9 mouse cellular contexts compared by ENCODE assay signal in genomic region chr4:119460296-119460695, GRCm38 (mm10). TPM values are rescaled to one million over a fixed set of nuclear protein-coding genes. Genes with fewer than 3 reads are reported as not detected.
DNase-seq lines count a peak whose midpoint lies in the region; ATAC-seq and TF ChIP-seq lines count a peak whose summit lies in the region.
"Had no signal": no experiment of that assay in that cellular context is flagged by ENCODE, and none has a peak within 500 bp of the region (broad histone marks: within the 10 kb centered on the region; RNA-seq: fewer than 3 reads in every experiment).

No protein-coding gene starts in this region.

- WGBS in cerebellum, adult 2 months: 22% methylated on average over 5 of the region's 5 CpGs
- WGBS in heart, embryonic 15.5 days: 42% methylated on average over 5 of the region's 5 CpGs
- WGBS in limb, embryonic 14.5 days: 61% methylated on average over 5 of the region's 5 CpGs
- 71% methylated on average over 5 of the region's 5 CpGs for WGBS in intestine, embryonic 15.5 days

- H3K4me2 ChIP-seq in heart, embryonic 15.5 days: peak overlapping the region; percentile 22; the same call in 1 of the 2 replicates
- H3K4me2 ChIP-seq in limb, embryonic 14.5 days (replicated peaks; ENCODE audit: low read depth, low read length, severe bottlenecking): no peak overlapping the region
- no peak overlapping the region for H3K4me2 ChIP-seq in intestine, embryonic 15.5 days (replicated peaks)

- no peak overlapping the region for H3K9ac ChIP-seq in heart, embryonic 15.5 days
- H3K9ac ChIP-seq in limb, embryonic 14.5 days (ENCODE audit: low read depth, low read length, severe bottlenecking): no peak overlapping the region
- H3K9ac ChIP-seq in intestine, embryonic 15.5 days: no peak overlapping the region

- no peak overlapping the region for H3K4me3 ChIP-seq in left cerebral cortex, adult 2 months
- H3K4me3 ChIP-seq in G1E (ENCODE audit: low read depth, low read length): no peak overlapping the region
- no peak overlapping the region for H3K4me3 ChIP-seq in cerebellum, adult 2 months (replicated peaks; ENCODE audit: insufficient read depth, low read depth, low read length)
- H3K4me3 ChIP-seq in heart, embryonic 15.5 days: no peak overlapping the region
- H3K4me3 ChIP-seq in limb, embryonic 14.5 days (replicated peaks; ENCODE audit: low read length): no peak overlapping the region
- no peak overlapping the region for H3K4me3 ChIP-seq in intestine, embryonic 15.5 days (replicated peaks)
- H3K4me3 ChIP-seq: megakaryocyte, embryonic 14.5 days had no signal

- no peak for TF ChIP-seq POLR2A in cerebellum, adult 2 months (IDR thresholded peaks at IDR 0.05; ENCODE audit: borderline replicate concordance, insufficient read depth, low read length)
- no peak for TF ChIP-seq POLR2A in limb, embryonic 14.5 days (IDR thresholded peaks at IDR 0.05; ENCODE audit: borderline replicate concordance, extremely low read depth, insufficient read depth, insufficient read length)

- TF ChIP-seq CTCF in left cerebral cortex, adult 2 months (IDR thresholded peaks at IDR 0.05): peak; percentile 48
- peak; percentile 44; the same call in 1 of the 2 replicates for TF ChIP-seq CTCF in G1E (IDR thresholded peaks at IDR 0.05; ENCODE audit: low read depth, low read length)
- TF ChIP-seq CTCF in cerebellum, adult 2 months (IDR thresholded peaks at IDR 0.05; ENCODE audit: borderline replicate concordance, insufficient read depth, low read depth, low read length): peak; percentile 21; the same call in 1 of the 2 replicates

- no peak overlapping the region for H3K27ac ChIP-seq in left cerebral cortex, adult 2 months
- H3K27ac ChIP-seq in cerebellum, adult 2 months (ENCODE audit: insufficient read depth, low read length): peak overlapping the region; percentile 77
- peak overlapping the region; percentile 65 for H3K27ac ChIP-seq in heart, embryonic 15.5 days
- H3K27ac ChIP-seq in limb, embryonic 14.5 days (replicated peaks; ENCODE audit: low read depth, low read length): 0 out of 2 replicates have a peak overlapping the region, but pooled peaks have one; percentile 56
- no peak overlapping the region for H3K27ac ChIP-seq in intestine, embryonic 15.5 days

- peaks cover 5% of the 10 kb centered on the region for H3K27me3 ChIP-seq in G1E (ENCODE audit: insufficient read depth, low read length)
- H3K27me3 ChIP-seq in cerebellum, adult 2 months (ENCODE audit: control insufficient read depth, insufficient read depth, low read length): no peaks in the 10 kb centered on the region; the same call in 1 of the 2 replicates
- no peaks in the 10 kb centered on the region for H3K27me3 ChIP-seq in heart, embryonic 15.5 days
- no peaks in the 10 kb centered on the region for H3K27me3 ChIP-seq in limb, embryonic 14.5 days (ENCODE audit: control insufficient read depth, insufficient read depth, low read length)
- H3K27me3 ChIP-seq in intestine, embryonic 15.5 days (replicated peaks): no peaks in the 10 kb centered on the region

- ATAC-seq in G1E (ENCODE audit: extremely low read depth, insufficient number of reproducible peaks, low FRiP score, poor library complexity, severe bottlenecking): no peak
- no peak for ATAC-seq in heart, embryonic 15.5 days (replicated peaks; ENCODE audit: insufficient number of reproducible peaks, insufficient read depth, low FRiP score, low read depth)
- no peak for ATAC-seq in limb, embryonic 14.5 days (ENCODE audit: low FRiP score, low read depth)
- ATAC-seq in intestine, embryonic 15.5 days: no peak

- H3K36me3 ChIP-seq in G1E (replicated peaks): no peaks in the 10 kb centered on the region
- no peaks in the 10 kb centered on the region for H3K36me3 ChIP-seq in heart, embryonic 15.5 days
- no peaks in the 10 kb centered on the region for H3K36me3 ChIP-seq in limb, embryonic 14.5 days (ENCODE audit: control insufficient read depth, insufficient read depth, low read length)
- H3K36me3 ChIP-seq in intestine, embryonic 15.5 days: no peaks in the 10 kb centered on the region

- no peak for DNase-seq in left cerebral cortex, adult 2 months (ENCODE audit: extremely low spot score in 1 of 2, low spot score in 2 of 2)
- no peak for DNase-seq in left cerebral cortex, adult 11 months (ENCODE audit: low spot score)
- DNase-seq in G1E (ENCODE audit: low spot score): no peak
- peak in 1 of 2 experiments; percentile 42 for DNase-seq in cerebellum, adult 2 months
- DNase-seq in limb, embryonic 14.5 days (ENCODE audit: low spot score): peak; percentile 32
- DNase-seq in thymus, postnatal 0 days (ENCODE audit: low spot score): peak; percentile 51

- intact Hi-C loops in left cerebral cortex, adult 2 months (cut with DNase I): loop anchor here (2.0 to 5.0 kb wide), 2 partner anchors 38 to 79 kb away; partner anchors contain the start of genes Frg2f1, Ppcs and Zmynd12

- H3K9me3 ChIP-seq in G1E (replicated peaks): no peaks in the 10 kb centered on the region
- H3K9me3 ChIP-seq in heart, embryonic 15.5 days (replicated peaks): no peaks in the 10 kb centered on the region
- H3K9me3 ChIP-seq in limb, embryonic 14.5 days (ENCODE audit: control insufficient read depth, low read length): no peaks in the 10 kb centered on the region
- no peaks in the 10 kb centered on the region for H3K9me3 ChIP-seq in intestine, embryonic 15.5 days

- H3K4me1 ChIP-seq in G1E (ENCODE audit: insufficient read depth, low read depth, low read length): no peaks in the 10 kb centered on the region
- H3K4me1 ChIP-seq in cerebellum, adult 2 months (ENCODE audit: control insufficient read depth, insufficient read depth, low read length): peaks cover 25% of the 10 kb centered on the region
- peaks cover 37% of the 10 kb centered on the region for H3K4me1 ChIP-seq in heart, embryonic 15.5 days (replicated peaks)
- H3K4me1 ChIP-seq in limb, embryonic 14.5 days (ENCODE audit: control insufficient read depth, insufficient read depth, low read length): peaks cover 31% of the 10 kb centered on the region
- H3K4me1 ChIP-seq in intestine, embryonic 15.5 days (replicated peaks): peaks cover 4% of the 10 kb centered on the region; the same call in 1 of the 2 replicates
- H3K4me1 ChIP-seq: megakaryocyte, embryonic 14.5 days had no signal

RNA-seq across cellular contexts. Expression of gene Rimkla, which starts 32.1 kb away (rescaled TPM):
- 1 to 10 TPM; 6.2 to 9.3 TPM for total RNA-seq in left cerebral cortex, adult 2 months (2021)
- total RNA-seq in G1E (2014; fragmentation: Nextera tagmentation) (not detected in 2 replicates), G1E (2017) (0.06 TPM in 1 of 2 replicates, not detected in the other)
- not detected in 2 replicates for polyA plus RNA-seq in G1E (2012)
- polyA plus RNA-seq in cerebellum, adult 2 months (2012; rRNA removed): 35.4 and 39.2 TPM in 2 replicates
- polyA plus RNA-seq in heart, embryonic 15.5 days (2015; fragmentation: Nextera tagmentation; extraction: Ambion mirVana): 4.1 and 4.2 TPM in 2 replicates
- 0.79 and 1.1 TPM in 2 replicates for polyA plus RNA-seq in limb, embryonic 14.5 days (2012; rRNA removed)
- polyA plus RNA-seq in limb, embryonic 14.5 days (2014; fragmentation: Nextera tagmentation; extraction: Ambion mirVana): 0.62 and 0.75 TPM in 2 replicates
- polyA plus RNA-seq in thymus, postnatal 0 days (2015; fragmentation: Nextera tagmentation; extraction: Ambion mirVana): 0.21 and 0.25 TPM in 2 replicates
- 0.87 and 0.96 TPM in 2 replicates for polyA plus RNA-seq in intestine, embryonic 15.5 days (2015; fragmentation: Nextera tagmentation; extraction: Ambion mirVana)

RNA-seq across cellular contexts. Expression of gene Zmynd12, which starts 37.7 kb away (rescaled TPM):
- under 1 TPM; 0.30 to 0.36 TPM for total RNA-seq in left cerebral cortex, adult 2 months (2021)
- 1.4 TPM in 1 of 2 replicates, not detected in the other for total RNA-seq in G1E (2014; fragmentation: Nextera tagmentation)
- total RNA-seq in G1E (2017): not detected in 2 replicates
- polyA plus RNA-seq in G1E (2012): 0.10 and 0.18 TPM in 2 replicates
- 0.64 and 0.81 TPM in 2 replicates for polyA plus RNA-seq in cerebellum, adult 2 months (2012; rRNA removed)
- polyA plus RNA-seq in heart, embryonic 15.5 days (2015; fragmentation: Nextera tagmentation; extraction: Ambion mirVana): 0.15 and 0.28 TPM in 2 replicates
- 0.19 and 0.29 TPM in 2 replicates for polyA plus RNA-seq in limb, embryonic 14.5 days (2012; rRNA removed)
- 0.22 and 0.29 TPM in 2 replicates for polyA plus RNA-seq in limb, embryonic 14.5 days (2014; fragmentation: Nextera tagmentation; extraction: Ambion mirVana)
- 0.41 and 0.46 TPM in 2 replicates for polyA plus RNA-seq in thymus, postnatal 0 days (2015; fragmentation: Nextera tagmentation; extraction: Ambion mirVana)
- polyA plus RNA-seq in intestine, embryonic 15.5 days (2015; fragmentation: Nextera tagmentation; extraction: Ambion mirVana): 0.56 and 0.57 TPM in 2 replicates

RNA-seq across cellular contexts. Expression of gene Ppcs, which starts 38.1 kb away (rescaled TPM):
- 1 to 10 TPM; 5.7 to 7.0 TPM for total RNA-seq in left cerebral cortex, adult 2 months (2021)
- total RNA-seq in G1E (2014; fragmentation: Nextera tagmentation): 4.7 and 12.6 TPM in 2 replicates
- total RNA-seq in G1E (2017): 24.6 and 29.0 TPM in 2 replicates
- 12.2 and 14.4 TPM in 2 replicates for polyA plus RNA-seq in G1E (2012)
- 14.1 and 16.1 TPM in 2 replicates for polyA plus RNA-seq in cerebellum, adult 2 months (2012; rRNA removed)
- 27.0 and 28.8 TPM in 2 replicates for polyA plus RNA-seq in heart, embryonic 15.5 days (2015; fragmentation: Nextera tagmentation; extraction: Ambion mirVana)
- polyA plus RNA-seq in limb, embryonic 14.5 days (2012; rRNA removed): 15.3 and 15.5 TPM in 2 replicates
- 28.4 and 29.1 TPM in 2 replicates for polyA plus RNA-seq in limb, embryonic 14.5 days (2014; fragmentation: Nextera tagmentation; extraction: Ambion mirVana)
- polyA plus RNA-seq in thymus, postnatal 0 days (2015; fragmentation: Nextera tagmentation; extraction: Ambion mirVana): 41.9 and 43.8 TPM in 2 replicates
- 40.9 and 43.8 TPM in 2 replicates for polyA plus RNA-seq in intestine, embryonic 15.5 days (2015; fragmentation: Nextera tagmentation; extraction: Ambion mirVana)

RNA-seq across cellular contexts. Expression of gene Ccdc30, which starts 45.0 kb away (rescaled TPM):
- total RNA-seq in left cerebral cortex, adult 2 months (2021): 10 to 100 TPM; 19.6 to 20.8 TPM
- total RNA-seq in G1E (2014; fragmentation: Nextera tagmentation) (not detected in 2 replicates), G1E (2017) (0.17 and 0.60 TPM in 2 replicates)
- not detected in 2 replicates for polyA plus RNA-seq in G1E (2012)
- 8.8 and 9.7 TPM in 2 replicates for polyA plus RNA-seq in cerebellum, adult 2 months (2012; rRNA removed)
- 2.7 and 3.2 TPM in 2 replicates for polyA plus RNA-seq in heart, embryonic 15.5 days (2015; fragmentation: Nextera tagmentation; extraction: Ambion mirVana)
- 2.5 TPM in 2 replicates for polyA plus RNA-seq in limb, embryonic 14.5 days (2012; rRNA removed)
- 3.9 and 5.8 TPM in 2 replicates for polyA plus RNA-seq in limb, embryonic 14.5 days (2014; fragmentation: Nextera tagmentation; extraction: Ambion mirVana)
- polyA plus RNA-seq in thymus, postnatal 0 days (2015; fragmentation: Nextera tagmentation; extraction: Ambion mirVana): 17.3 and 22.1 TPM in 2 replicates
- polyA plus RNA-seq in intestine, embryonic 15.5 days (2015; fragmentation: Nextera tagmentation; extraction: Ambion mirVana): 5.2 and 5.5 TPM in 2 replicates

Comparison
In these comparisons a context has a peak if more than half of its experiments do, and no peak if none do; other contexts are left out.
1. DNase-seq: peak in limb, embryonic 14.5 days (single experiment) and thymus, postnatal 0 days (single experiment); none in left cerebral cortex, adult 2 months (0 of 2), left cerebral cortex, adult 11 months (single experiment) and G1E (single experiment).
2. H3K27ac ChIP-seq: peak in cerebellum, adult 2 months (single experiment), heart, embryonic 15.5 days (single experiment) and limb, embryonic 14.5 days (single experiment); none in left cerebral cortex, adult 2 months (single experiment) and intestine, embryonic 15.5 days (single experiment).
3. Peak in every context shown above with its lines, with median percentiles within 50 percentile points of each other: CTCF ChIP-seq.